Mouse (Mus musculus) left cerebral cortex, postnatal 36 days (tissue): ENCODE results near the gene Gm7879. TPM values are rescaled to one million over a fixed set of nuclear protein-coding genes. Genes with fewer than 3 reads are reported as not detected.
A peak's percentile ranks its signal among the peaks of the same experiment; 100 is the strongest.

Source experiments
- DNase-seq, 2 experiments: peaks; one replicate each; pipeline ENCODE4 v3.0.0; 2021 to 2022; ENCODE audit warnings: low spot score in 2 of 2, mixed read lengths in 1 of 2
- intact Hi-C: fragments of 180-260 bp; cut with DNase I; formaldehyde crosslinking; loops from one replicate; pipeline ENCODE4 v1.15.1; 2025
- total RNA-seq, 2 experiments: library from RNA; stranded (reverse); gene quantifications; 2 replicates each; pipeline ENCODE4 v1.2.3; 2021

Gm7879 gene
- total RNA-seq, 2 experiments from 2014 or later: 11.4 to 13.5 TPM

DNA sequence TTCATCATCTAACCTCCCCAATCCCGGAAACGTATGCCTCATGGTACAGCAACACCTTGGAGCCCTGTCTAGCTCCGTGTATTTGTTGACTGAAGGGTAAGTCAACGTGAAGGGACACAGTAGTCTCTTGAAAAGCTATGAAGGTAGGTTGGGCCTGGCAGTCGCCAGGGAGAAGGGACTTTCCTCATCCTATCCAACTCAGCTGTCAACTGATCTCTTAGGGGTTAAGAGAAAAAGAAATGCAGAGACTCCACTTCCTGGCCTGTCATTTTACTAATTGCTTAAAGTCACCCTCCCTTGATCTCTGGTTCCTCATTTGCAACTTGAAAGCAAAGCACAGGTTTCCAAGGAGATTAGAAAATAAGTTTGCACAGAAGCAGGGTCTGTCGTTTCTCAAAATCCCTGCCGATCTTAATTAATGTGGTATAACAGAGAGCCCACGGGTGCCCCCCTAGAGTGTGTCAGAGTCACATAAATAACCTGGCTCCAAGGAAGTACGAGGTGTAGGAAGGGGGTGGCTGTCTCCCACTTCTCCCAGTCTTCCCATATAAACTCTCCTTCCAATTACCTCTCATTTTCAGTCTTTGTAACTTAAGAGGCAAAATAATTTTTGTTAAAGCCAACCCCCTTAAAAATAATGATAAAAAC lies 34.5 kb downstream of the Gm7879 start:
- intact Hi-C loops: no loop called here
- DNase-seq: no peak

DNA sequence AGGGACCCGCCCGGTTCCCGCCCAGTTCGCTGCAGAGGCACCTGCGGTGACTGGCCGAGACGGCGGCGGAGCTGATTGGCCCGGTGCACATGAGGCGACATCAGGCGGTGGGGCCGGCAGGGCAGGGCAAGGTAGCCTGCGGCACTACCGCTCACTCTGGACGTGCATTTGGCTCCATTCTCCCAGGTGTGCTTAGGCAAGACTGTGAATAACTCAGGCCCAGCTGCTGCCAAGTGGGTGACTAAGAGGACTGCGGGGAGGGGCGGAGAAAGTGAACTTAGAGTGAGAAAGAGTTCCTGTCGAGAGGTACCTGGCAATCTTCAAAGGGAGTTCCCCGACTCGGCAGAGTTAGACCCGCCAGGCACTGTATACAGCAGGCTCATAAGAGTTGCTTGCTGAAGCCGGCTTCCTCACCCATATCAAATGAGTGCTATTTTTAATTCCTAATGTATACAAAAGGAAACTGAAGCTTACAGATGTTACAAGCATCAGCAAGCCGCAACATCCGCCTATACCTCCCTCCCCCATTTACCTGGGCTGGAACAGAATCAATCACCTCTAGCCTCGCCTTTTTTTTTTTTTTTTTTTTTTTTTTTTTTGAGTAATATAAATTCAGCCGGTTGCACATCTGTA lies 35.3 kb downstream of the Gm7879 start:
- intact Hi-C loops: no loop called here
- DNase-seq: peak; percentile 12 to 17

DNA sequence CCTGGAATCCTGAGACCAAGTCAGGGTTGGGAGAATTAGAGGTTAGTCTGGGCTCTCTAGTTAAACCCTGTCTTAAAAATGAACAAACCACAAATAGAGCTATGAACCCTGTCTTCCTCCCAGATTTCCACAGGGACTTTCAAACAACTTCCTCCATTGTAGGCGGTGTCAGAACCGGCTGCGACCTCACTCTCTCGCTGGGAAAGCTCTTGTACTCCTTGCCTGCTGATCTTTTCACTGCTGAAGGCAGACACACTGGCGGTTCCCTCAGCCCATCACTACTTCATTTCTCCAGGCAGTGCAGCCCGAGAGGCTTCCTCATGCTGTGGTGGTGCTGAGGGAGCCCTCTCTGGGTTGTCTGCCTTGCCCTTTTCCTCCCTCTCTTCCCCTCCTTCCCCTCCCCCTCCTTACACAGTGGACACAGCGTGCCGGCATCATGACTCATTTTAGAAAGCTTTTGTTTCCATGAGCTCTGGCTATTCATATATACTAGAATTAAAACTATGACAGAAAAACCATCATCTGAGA lies 35.9 kb downstream of the Gm7879 start:
- intact Hi-C loops: no loop called here
- DNase-seq: no peak

DNA sequence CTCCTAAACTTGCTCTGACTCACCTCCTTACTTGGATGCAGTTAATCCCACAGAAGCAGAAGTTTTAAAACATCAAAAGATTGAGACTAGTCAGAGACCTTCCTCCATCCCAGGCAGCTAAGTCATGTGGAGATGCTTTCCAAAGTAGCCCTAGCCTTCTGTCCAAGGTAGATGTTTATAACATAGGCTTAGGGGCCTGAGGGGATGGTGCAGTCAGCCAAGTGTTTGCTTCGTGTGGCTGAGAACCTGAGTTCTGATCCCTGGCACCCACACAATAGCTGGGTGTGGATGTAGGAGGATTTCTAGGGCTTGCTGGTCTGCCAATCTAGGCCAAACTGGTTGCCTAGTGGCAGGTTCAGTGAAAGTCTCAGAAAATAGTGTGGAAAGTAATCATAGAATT lies 40.3 kb downstream of the Gm7879 start:
- DNase-seq: no peak
- intact Hi-C loops: no loop called here

DNA sequence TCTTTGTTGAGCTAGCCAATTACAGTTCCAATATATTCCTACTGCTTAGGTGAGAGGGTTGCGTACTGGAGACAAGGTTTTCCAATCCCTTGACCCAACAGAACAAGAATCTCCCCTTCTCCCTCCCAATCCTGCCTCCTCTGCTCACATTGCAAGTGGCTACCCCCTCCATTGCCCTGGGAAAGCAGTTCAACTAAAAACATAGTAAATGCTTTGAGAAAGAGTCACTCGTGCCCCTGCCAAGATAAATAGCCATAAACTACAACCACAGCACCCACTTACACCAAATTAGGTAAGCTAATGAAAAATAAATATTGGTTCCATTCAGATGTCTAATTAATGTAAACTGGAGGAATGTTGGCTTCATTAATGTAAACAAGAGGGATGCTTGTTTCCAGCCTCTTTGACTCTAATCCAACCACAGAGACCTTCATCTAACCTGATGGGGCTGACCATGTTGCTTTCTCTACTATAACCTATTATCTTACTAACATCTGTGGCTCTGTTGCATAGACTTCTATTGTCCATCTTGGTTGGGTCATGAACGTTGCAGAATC lies 47.0 kb downstream of the Gm7879 start:
- intact Hi-C loops: no loop called here
- no peak for DNase-seq

DNA sequence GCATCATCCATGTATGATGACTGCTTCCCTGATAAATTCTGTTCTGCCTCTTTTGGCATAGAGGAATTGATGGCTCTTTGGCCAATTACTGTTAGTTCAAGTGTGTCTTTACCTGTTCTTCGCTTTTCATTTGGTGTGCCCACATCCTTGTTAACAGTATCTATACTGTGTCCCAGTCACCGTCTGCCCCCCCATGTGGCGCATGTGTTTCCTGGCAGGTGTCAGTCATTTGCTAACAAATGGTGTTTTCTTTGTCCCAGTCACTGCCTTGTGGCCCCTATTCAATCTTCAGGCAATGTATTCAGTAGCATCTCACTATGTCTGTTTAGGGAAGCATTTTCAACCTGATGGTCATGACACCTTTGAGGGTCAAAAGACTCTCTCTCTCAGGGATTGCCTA lies 48.1 kb downstream of the Gm7879 start:
- no peak for DNase-seq
- intact Hi-C loops: no loop called here

Other genes with a start within 250 kb of the Gm7879 start
- gene Bst1, start 94.3 kb upstream of the Gm7879 start, total RNA-seq: not detected
- gene Fbxl5, start 91.5 kb upstream of the Gm7879 start, total RNA-seq: 10 to 100 TPM; 75.0 to 91.4 TPM
- gene Cd38, start 44.6 kb upstream of the Gm7879 start, total RNA-seq: 1 to 10 TPM; 2.2 TPM
- 1 to 10 TPM; 2.2 to 3.8 TPM for gene Fgfbp1, start 68.6 kb downstream of the Gm7879 start, total RNA-seq
- gene Prom1, start 188.9 kb downstream of the Gm7879 start, total RNA-seq: 10 to 100 TPM; 23.6 to 24.2 TPM